Mouse (Mus musculus) spleen, adult 2 months (tissue): Measurements from ENCODE around the gene Olfr92.

Source experiments
- CTCF ChIP-seq: fragments of 200-500 bp; IDR thresholded peaks from 2 replicates; pipeline ENCODE4 v1.5.1; 2011; ENCODE audit warnings: mild to moderate bottlenecking, inconsistent platforms; ENCODE audit not compliant: insufficient read depth, insufficient read length, insufficient replicate concordance; ENCODE audit errors: extremely low read depth
- POLR2A ChIP-seq: fragments of 200-500 bp; IDR thresholded peaks from 2 replicates; pipeline ENCODE4 v1.6.1; 2011; ENCODE audit warnings: low read depth, low read length, inconsistent platforms

- TF ChIP-seq CTCF, result no peak
- TF ChIP-seq POLR2A, result no peak
Measured at GRCm38 (mm10) chr17:37065993-37066392, 53.9 kb downstream of the Olfr92 start.
